Mouse (Mus musculus) hindbrain, embryonic 10.5 days (tissue): ENCODE measurements around the gene Eif3a. TPM values are rescaled to one million over a fixed set of nuclear protein-coding genes. Genes with fewer than 3 reads are reported as not detected.

Experiments
- DNase-seq: peaks from one replicate; pipeline ENCODE4 v3.0.0-alpha.2; 2017; ENCODE audit warnings: low spot score
- H3K27ac ChIP-seq: fragments of 300-500 bp; sonication (generic); 2 replicates; pipeline ENCODE4 v1.5.1; 2016; ENCODE audit warnings: mild to moderate bottlenecking, moderate library complexity
- H3K27me3 ChIP-seq: fragments of 300-500 bp; sonication (generic); 2 replicates; pipeline ENCODE4 v1.6.1; 2016; ENCODE audit warnings: mild to moderate bottlenecking; ENCODE audit not compliant: poor library complexity, insufficient read depth, severe bottlenecking
- H3K36me3 ChIP-seq: fragments of 300-500 bp; sonication (generic); 2 replicates; pipeline ENCODE4 v1.6.1; 2016; ENCODE audit warnings: mild to moderate bottlenecking, moderate library complexity
- H3K4me1 ChIP-seq: fragments of 300-500 bp; sonication (generic); replicated peaks from 2 replicates; pipeline ENCODE4 v1.6.1; 2016; ENCODE audit warnings: mild to moderate bottlenecking
- H3K4me3 ChIP-seq: fragments of 300-500 bp; sonication (generic); 2 replicates; pipeline ENCODE4 v1.5.1; 2016; ENCODE audit warnings: mild to moderate bottlenecking, moderate library complexity
- H3K9me3 ChIP-seq: fragments of 300-500 bp; sonication (generic); 2 replicates; pipeline ENCODE4 v1.6.1; 2016; ENCODE audit warnings: mild to moderate bottlenecking, moderate library complexity
- WGBS: fragments of 180-500 bp; shearing (Covaris S2); methylation state at CpG from one replicate; pipeline ENCODE4 v1.1.7; 2016; 5-methylcytosine and 5-hydroxymethylcytosine counted together
- polyA plus RNA-seq: library from polyadenylated mRNA; unstranded; fragments of >200 nt; fragmentation: Nextera tagmentation; extraction: Ambion mirVana; gene quantifications from 2 replicates; pipeline ENCODE4 v1.2.1, GENCODE M21; 2016

The Eif3a gene
- polyA plus RNA-seq, 1 experiment from 2014 or later, result 84.5 TPM

- peak overlapping the region; percentile 99 for H3K27ac ChIP-seq
- no peaks in the 10 kb centered on the region for H3K36me3 ChIP-seq
- DNase-seq, result no peak
- H3K4me3 ChIP-seq, result peak overlapping the region; percentile 98
- H3K9me3 ChIP-seq, result no peaks in the 10 kb centered on the region
- 17% methylated on average over 9 of the region's 9 CpGs for WGBS
- H3K27me3 ChIP-seq, result no peaks in the 10 kb centered on the region
- H3K4me1 ChIP-seq, result peaks cover 23% of the 10 kb centered on the region
Observed at GRCm38 (mm10) chr19:60791164-60791563, 706 bp upstream of the Eif3a start.

GRCm38 (mm10) chr19:60789919-60790506, 445 bp downstream of the Eif3a start:
- Histone ChIP-seq H3K4me3 (peak overlapping the region; percentile 98), H3K27me3 (no peaks in the 10 kb centered on the region), H3K4me1 (peaks cover 24% of the 10 kb centered on the region), H3K27ac (peak overlapping the region; percentile 99), H3K36me3 (no peaks in the 10 kb centered on the region), H3K9me3 (no peaks in the 10 kb centered on the region)
- DNase-seq, result peak; percentile 67
- under 1% methylated on average over 60 of the region's 60 CpGs for WGBS

- peak overlapping the region; percentile 98 for H3K4me3 ChIP-seq
- 3% methylated on average over 7 of the region's 7 CpGs for WGBS
- peaks cover 24% of the 10 kb centered on the region for H3K4me1 ChIP-seq
- peak overlapping the region; percentile 99 for H3K27ac ChIP-seq
- no peaks in the 10 kb centered on the region for H3K27me3 ChIP-seq
- no peak for DNase-seq
- H3K9me3 ChIP-seq, result no peaks in the 10 kb centered on the region
- 0 out of 2 replicates have a peak, but pooled peaks cover 2% of the 10 kb centered on the region for H3K36me3 ChIP-seq
Observed at GRCm38 (mm10) chr19:60789452-60789851, 1.0 kb downstream of the Eif3a start.

GRCm38 (mm10) chr19:60788214-60788960, 2.1 kb downstream of the Eif3a start:
- DNase-seq, result no peak
- peak overlapping the region; percentile 98 for H3K4me3 ChIP-seq
- H3K27me3 ChIP-seq, result no peaks in the 10 kb centered on the region
- 0 out of 2 replicates have a peak, but pooled peaks cover 9% of the 10 kb centered on the region for H3K36me3 ChIP-seq
- 55% methylated on average over 6 of the region's 6 CpGs for WGBS
- no peak overlapping the region for H3K27ac ChIP-seq
- no peaks in the 10 kb centered on the region for H3K9me3 ChIP-seq
- peaks cover 24% of the 10 kb centered on the region for H3K4me1 ChIP-seq

- no peaks in the 10 kb centered on the region for H3K27me3 ChIP-seq
- WGBS, result 73% methylated on average over 2 of the region's 2 CpGs
- 0 out of 2 replicates have a peak, but pooled peaks cover 12% of the 10 kb centered on the region for H3K36me3 ChIP-seq
- H3K4me3 ChIP-seq, result peak overlapping the region; percentile 98
- H3K27ac ChIP-seq, result no peak overlapping the region
- no peaks in the 10 kb centered on the region for H3K9me3 ChIP-seq
- DNase-seq, result no peak
- H3K4me1 ChIP-seq, result peaks cover 24% of the 10 kb centered on the region
Observed at GRCm38 (mm10) chr19:60787465-60788150, 2.9 kb downstream of the Eif3a start.

GRCm38 (mm10) chr19:60784712-60785111, 5.7 kb downstream of the Eif3a start:
- 78% methylated on average over 1 of the region's 1 CpGs for WGBS

GRCm38 (mm10) chr19:60782034-60782433, 8.4 kb downstream of the Eif3a start:
- Histone ChIP-seq H3K27ac (no peak overlapping the region), H3K4me1 (peaks cover 9% of the 10 kb centered on the region; the same call in 1 of the 2 replicates), H3K9me3 (no peaks in the 10 kb centered on the region), H3K27me3 (no peaks in the 10 kb centered on the region), H3K36me3 (peaks cover 65% of the 10 kb centered on the region), H3K4me3 (no peak overlapping the region)
- DNase-seq, result no peak
- WGBS, result 95% methylated on average over 3 of the region's 3 CpGs

More at GRCm38 (mm10) chr19:60784712-60785111, 5.7 kb downstream of the Eif3a start:
- Histone ChIP-seq H3K9me3 (no peaks in the 10 kb centered on the region), H3K27me3 (no peaks in the 10 kb centered on the region), H3K36me3 (peaks cover 38% of the 10 kb centered on the region), H3K4me1 (peaks cover 24% of the 10 kb centered on the region), H3K4me3 (no peak overlapping the region), H3K27ac (no peak overlapping the region)
- no peak for DNase-seq

- Histone ChIP-seq H3K9me3 (no peaks in the 10 kb centered on the region), H3K36me3 (peaks cover 100% of the 10 kb centered on the region), H3K4me1 (no peaks in the 10 kb centered on the region), H3K27me3 (no peaks in the 10 kb centered on the region), H3K27ac (no peak overlapping the region), H3K4me3 (no peak overlapping the region)
- 95% methylated on average over 6 of the region's 6 CpGs for WGBS
- DNase-seq, result no peak
Observed at GRCm38 (mm10) chr19:60773366-60773765, 17.1 kb downstream of the Eif3a start.

GRCm38 (mm10) chr19:60758896-60759835, 31.3 kb downstream of the Eif3a start:
- Histone ChIP-seq H3K27me3 (peaks cover 30% of the 10 kb centered on the region), H3K4me1 (peaks cover 26% of the 10 kb centered on the region), H3K4me3 (no peak overlapping the region), H3K36me3 (peaks cover 46% of the 10 kb centered on the region), H3K9me3 (no peaks in the 10 kb centered on the region), H3K27ac (no peak overlapping the region)
- 76% methylated on average over 4 of the region's 4 CpGs for WGBS
- no peak for DNase-seq

GRCm38 (mm10) chr19:60757099-60757785, 33.2 kb downstream of the Eif3a start:
- Histone ChIP-seq H3K9me3 (no peaks in the 10 kb centered on the region), H3K36me3 (peaks cover 26% of the 10 kb centered on the region), H3K4me3 (peak overlapping the region; percentile 90), H3K27me3 (peaks cover 36% of the 10 kb centered on the region), H3K4me1 (peaks cover 26% of the 10 kb centered on the region), H3K27ac (no peak overlapping the region)
- DNase-seq, result no peak
- 8% methylated on average over 25 of the region's 25 CpGs for WGBS

- H3K36me3 ChIP-seq, result peaks cover 21% of the 10 kb centered on the region
- H3K4me1 ChIP-seq, result peaks cover 26% of the 10 kb centered on the region
- under 1% methylated on average over 115 of the region's 115 CpGs for WGBS
- H3K27me3 ChIP-seq, result peaks cover 36% of the 10 kb centered on the region
- no peaks in the 10 kb centered on the region for H3K9me3 ChIP-seq
- DNase-seq, result peak; percentile 56
- peak overlapping the region; percentile 79 for H3K27ac ChIP-seq
- peak overlapping the region; percentile 90 for H3K4me3 ChIP-seq
Observed at GRCm38 (mm10) chr19:60756192-60757098, 34.0 kb downstream of the Eif3a start.
